Comparison of ENCODE assay signal across 26 mouse cellular contexts in genomic region chr7:107339013-107339412, GRCm38 (mm10). TPM values are rescaled to one million over a fixed set of nuclear protein-coding genes. Genes with fewer than 3 reads are reported as not detected.
"Had no signal": no experiment of that assay in that cellular context is flagged by ENCODE, and none has a peak within 500 bp of the region (broad histone marks: within the 10 kb centered on the region; RNA-seq: fewer than 3 reads in every experiment).

No protein-coding gene starts in this region.

- H3K4me2 ChIP-seq: heart, embryonic 12.5 days; hindbrain, embryonic 13.5 days; hindbrain, embryonic 15.5 days; intestine, embryonic 15.5 days; kidney, embryonic 15.5 days; limb, embryonic 13.5 days; limb, embryonic 15.5 days; liver, embryonic 12.5 days had no signal

- H3K36me3 ChIP-seq: heart, embryonic 10.5 days; heart, embryonic 12.5 days; hindbrain, embryonic 13.5 days; hindbrain, embryonic 15.5 days; intestine, embryonic 15.5 days; kidney, embryonic 15.5 days; limb, embryonic 13.5 days; limb, embryonic 15.5 days; liver, embryonic 12.5 days had no signal

- DNase-seq: gastrocnemius, postnatal 14 days; gastrocnemius, postnatal 36 days; heart, adult 18-20 months; heart, postnatal 10 days; heart, postnatal 36 days; kidney, adult 18-20 months; kidney, adult 9 months; kidney, postnatal 14 days; kidney, postnatal 36 days; layer of hippocampus, adult 9-11 months; layer of hippocampus, postnatal 36 days; left cerebral cortex, postnatal 4 days had no signal

- H3K4me1 ChIP-seq: heart, embryonic 10.5 days; heart, embryonic 12.5 days; intestine, embryonic 15.5 days; kidney, embryonic 15.5 days; limb, embryonic 15.5 days; liver, embryonic 12.5 days had no signal

- H3K27me3 ChIP-seq: heart, embryonic 12.5 days; hindbrain, embryonic 13.5 days; hindbrain, embryonic 15.5 days; intestine, embryonic 15.5 days; kidney, embryonic 15.5 days; limb, embryonic 13.5 days; limb, embryonic 15.5 days; liver, embryonic 12.5 days had no signal

- H3K9me3 ChIP-seq: heart, embryonic 10.5 days; hindbrain, embryonic 13.5 days; hindbrain, embryonic 15.5 days; intestine, embryonic 15.5 days; kidney, embryonic 15.5 days; limb, embryonic 13.5 days; limb, embryonic 15.5 days had no signal

- ATAC-seq: hindbrain, postnatal 0 days; intestine, embryonic 15.5 days; intestine, postnatal 0 days; liver, embryonic 12.5 days had no signal

- H3K9ac ChIP-seq: heart, embryonic 12.5 days; hindbrain, embryonic 13.5 days; hindbrain, embryonic 15.5 days; intestine, embryonic 15.5 days; kidney, embryonic 15.5 days; limb, embryonic 13.5 days; limb, embryonic 15.5 days; liver, embryonic 12.5 days; liver, embryonic 14.5 days had no signal

- H3K27ac ChIP-seq: heart, embryonic 10.5 days; hindbrain, embryonic 13.5 days; hindbrain, embryonic 15.5 days; hindbrain, postnatal 0 days; intestine, embryonic 15.5 days; kidney, embryonic 15.5 days; kidney, postnatal 0 days; limb, embryonic 13.5 days; limb, embryonic 15.5 days; liver, embryonic 12.5 days; liver, embryonic 14.5 days had no signal

- H3K4me3 ChIP-seq: heart, embryonic 10.5 days; heart, embryonic 12.5 days; hindbrain, embryonic 13.5 days; hindbrain, embryonic 15.5 days; intestine, embryonic 15.5 days; kidney, embryonic 15.5 days; limb, embryonic 13.5 days; limb, embryonic 15.5 days; liver, embryonic 12.5 days had no signal

RNA-seq across cellular contexts. Expression of gene Syt9, which starts 31.5 kb away (rescaled TPM):
- total RNA-seq: heart, postnatal 36 days; hematopoietic stem cell, adult 5-6 weeks had no signal
